Comparison of ENCODE assay signal across 10 mouse cellular contexts in the genomic region with DNA sequence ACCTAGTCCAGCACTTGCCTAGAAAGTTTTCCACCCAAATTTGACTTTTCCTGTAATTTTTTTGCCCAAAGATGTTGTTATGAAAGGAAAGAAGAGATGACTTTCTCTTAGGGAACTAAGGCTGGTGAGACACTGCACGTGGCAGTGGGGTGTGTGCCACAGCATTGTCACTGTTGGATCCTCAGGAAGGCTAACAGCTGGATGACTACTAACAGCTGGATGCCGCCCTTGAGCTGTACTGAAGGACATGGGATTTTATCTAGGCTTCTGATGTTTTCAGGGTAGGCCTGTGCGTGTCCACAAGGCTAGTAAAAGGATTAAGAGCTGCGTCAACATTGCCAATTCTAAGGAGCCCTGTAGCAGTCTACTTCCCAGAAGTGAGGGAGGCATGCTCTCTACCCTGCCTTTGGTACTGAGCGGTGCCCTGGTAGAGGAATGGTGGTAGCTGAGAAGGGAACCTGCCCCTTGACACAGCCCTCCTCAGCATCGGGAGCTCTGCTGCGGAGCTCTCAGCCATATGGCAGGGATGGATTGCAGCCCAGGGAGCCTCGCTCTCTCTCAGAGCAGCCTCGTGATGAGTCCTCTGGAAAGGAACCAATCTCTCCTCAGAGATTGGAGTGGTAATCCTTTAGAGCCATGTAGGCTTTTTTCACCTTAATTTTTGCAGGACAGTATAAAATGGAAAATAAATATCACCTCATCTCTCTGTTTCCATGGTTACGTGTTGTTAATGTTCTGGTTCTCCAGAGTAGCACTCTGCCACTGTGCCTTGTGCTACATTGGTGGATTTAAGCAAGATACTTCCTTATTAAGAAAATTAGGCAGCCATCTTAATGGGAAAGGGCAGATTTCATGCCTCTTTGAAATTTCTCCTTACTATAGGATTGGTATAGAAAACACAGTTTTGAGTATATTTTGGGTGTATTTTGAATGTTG. TPM values are rescaled to one million over a fixed set of nuclear protein-coding genes. Genes with fewer than 3 reads are reported as not detected.
DNase-seq lines count a peak whose midpoint lies in the region; ATAC-seq and TF ChIP-seq lines count a peak whose summit lies in the region.
"Had no signal": no experiment of that assay in that cellular context is flagged by ENCODE, and none has a peak within 500 bp of the region (broad histone marks: within the 10 kb centered on the region; RNA-seq: fewer than 3 reads in every experiment).

No protein-coding gene starts in this region.

- H3K36me3 ChIP-seq in hindbrain, postnatal 0 days (ENCODE audit: insufficient read depth, low read length) = peaks cover 16% of the 10 kb centered on the region
- H3K36me3 ChIP-seq in midbrain, embryonic 15.5 days (replicated peaks) = peaks cover under 1% of the 10 kb centered on the region; the same call in 1 of the 2 replicates
- peaks cover 56% of the 10 kb centered on the region for H3K36me3 ChIP-seq in intestine, postnatal 0 days (ENCODE audit: control insufficient read depth, insufficient read depth)

- TF ChIP-seq CTCF in hindbrain, postnatal 0 days (IDR thresholded peaks at IDR 0.05; ENCODE audit: low read depth) = no peak
- no peak for TF ChIP-seq CTCF in intestine, postnatal 0 days (IDR thresholded peaks at IDR 0.05; ENCODE audit: low read depth)

- 45% methylated on average over 10 of the region's 10 CpGs for WGBS in hindbrain, postnatal 0 days
- 58% methylated on average over 10 of the region's 10 CpGs for WGBS in midbrain, embryonic 15.5 days
- 73% methylated on average over 10 of the region's 10 CpGs for WGBS in intestine, postnatal 0 days

- ATAC-seq in hindbrain, postnatal 0 days = peak; percentile 76
- ATAC-seq in midbrain, embryonic 15.5 days (replicated peaks) = peak; percentile 56; the same call in 1 of the 2 replicates
- no peak for ATAC-seq in intestine, postnatal 0 days
- ATAC-seq in granulocyte monocyte progenitor cell, adult 5-6 weeks (replicated peaks; ENCODE audit: poor library complexity, severe bottlenecking) = no peak

- no peaks in the 10 kb centered on the region for H3K9me3 ChIP-seq in hindbrain, postnatal 0 days (ENCODE audit: low read length)
- H3K9me3 ChIP-seq in midbrain, embryonic 15.5 days = no peaks in the 10 kb centered on the region
- no peaks in the 10 kb centered on the region for H3K9me3 ChIP-seq in intestine, postnatal 0 days (ENCODE audit: control insufficient read depth)

- H3K27me3 ChIP-seq in hindbrain, postnatal 0 days (ENCODE audit: insufficient read depth, low read length) = no peaks in the 10 kb centered on the region
- no peaks in the 10 kb centered on the region for H3K27me3 ChIP-seq in midbrain, embryonic 15.5 days (replicated peaks)
- H3K27me3 ChIP-seq in intestine, postnatal 0 days (replicated peaks; ENCODE audit: control insufficient read depth, insufficient read depth, low read length) = no peaks in the 10 kb centered on the region

- peak; percentile 47 to 60 for DNase-seq in frontal cortex, postnatal 36 days (ENCODE audit: low spot score in 2 of 2)
- DNase-seq in frontal cortex, postnatal 10 days (ENCODE audit: low spot score in 2 of 2) = no peak
- peak; percentile 31 for DNase-seq in adrenal gland, postnatal 10 days
- peak; percentile 67 for DNase-seq in hindbrain, postnatal 0 days (ENCODE audit: low spot score)
- DNase-seq in heart, adult 18-20 months = no peak
- DNase-seq: lung, adult 18-20 months; retina, postnatal 1 day had no signal

- no peak overlapping the region for H3K4me3 ChIP-seq in hindbrain, postnatal 0 days (ENCODE audit: low read length)
- no peak overlapping the region for H3K4me3 ChIP-seq in midbrain, embryonic 15.5 days
- no peak overlapping the region for H3K4me3 ChIP-seq in intestine, postnatal 0 days (ENCODE audit: low read depth, low read length)

- peak overlapping the region; percentile 68 for H3K27ac ChIP-seq in hindbrain, postnatal 0 days
- peak overlapping the region; percentile 74 for H3K27ac ChIP-seq in midbrain, embryonic 15.5 days
- H3K27ac ChIP-seq in intestine, postnatal 0 days (ENCODE audit: low read depth, low read length) = no peak overlapping the region

- peaks cover 5% of the 10 kb centered on the region; the same call in 1 of the 2 replicates for H3K4me1 ChIP-seq in hindbrain, postnatal 0 days (ENCODE audit: insufficient read depth, low read length)
- peaks cover 10% of the 10 kb centered on the region for H3K4me1 ChIP-seq in midbrain, embryonic 15.5 days
- H3K4me1 ChIP-seq in intestine, postnatal 0 days (replicated peaks; ENCODE audit: control insufficient read depth, insufficient read depth, low read length) = no peaks in the 10 kb centered on the region

- H3K9ac ChIP-seq in hindbrain, postnatal 0 days (replicated peaks; ENCODE audit: low read length) = no peak overlapping the region
- H3K9ac ChIP-seq in midbrain, embryonic 15.5 days = no peak overlapping the region
- H3K9ac ChIP-seq in intestine, postnatal 0 days (ENCODE audit: low read depth, low read length) = no peak overlapping the region

- no peak overlapping the region for H3K4me2 ChIP-seq in hindbrain, postnatal 0 days (ENCODE audit: low read depth, low read length)
- H3K4me2 ChIP-seq in midbrain, embryonic 15.5 days = no peak overlapping the region
- no peak overlapping the region for H3K4me2 ChIP-seq in intestine, postnatal 0 days (replicated peaks; ENCODE audit: low read depth)

RNA-seq across cellular contexts. Expression of a gene that starts 7.9 kb away (rescaled TPM):
- total RNA-seq in adrenal gland, postnatal 10 days (2021) = 10 to 100 TPM; 52.4 to 99.0 TPM
- 69.1 and 71.5 TPM in 2 replicates for total RNA-seq in hindbrain, postnatal 0 days (2014; rRNA removed)
- polyA plus RNA-seq in hindbrain, postnatal 0 days (2015; fragmentation: Nextera tagmentation; extraction: Ambion mirVana) = 106 and 116 TPM in 2 replicates
- polyA plus RNA-seq in midbrain, embryonic 15.5 days (2015; fragmentation: Nextera tagmentation; extraction: Ambion mirVana) = 109 and 116 TPM in 2 replicates
- 68.9 and 70.4 TPM in 2 replicates for polyA plus RNA-seq in intestine, postnatal 0 days (2015; fragmentation: Nextera tagmentation; extraction: Ambion mirVana)
- total RNA-seq in heart, adult 18-20 months (2021) = 10 to 100 TPM; 55.9 to 65.9 TPM
- total RNA-seq in granulocyte monocyte progenitor cell, adult 5-6 weeks (2014; fragmentation: Nextera tagmentation) = 33.2 and 69.7 TPM in 2 replicates
- total RNA-seq in granulocyte monocyte progenitor cell, adult 5-6 weeks (2017) = 144 and 178 TPM in 2 replicates

RNA-seq across cellular contexts. Expression of a gene that starts 48.5 kb away (rescaled TPM):
- total RNA-seq in adrenal gland, postnatal 10 days (2021) = 10 to 100 TPM; 12.7 to 17.2 TPM
- 9.7 and 14.4 TPM in 2 replicates for total RNA-seq in hindbrain, postnatal 0 days (2014; rRNA removed)
- polyA plus RNA-seq in hindbrain, postnatal 0 days (2015; fragmentation: Nextera tagmentation; extraction: Ambion mirVana) = 9.8 and 11.3 TPM in 2 replicates
- 9.3 and 10.4 TPM in 2 replicates for polyA plus RNA-seq in midbrain, embryonic 15.5 days (2015; fragmentation: Nextera tagmentation; extraction: Ambion mirVana)
- 5.9 and 6.6 TPM in 2 replicates for polyA plus RNA-seq in intestine, postnatal 0 days (2015; fragmentation: Nextera tagmentation; extraction: Ambion mirVana)
- total RNA-seq in heart, adult 18-20 months (2021) = 10 to 100 TPM; 12.2 to 12.3 TPM
- total RNA-seq in granulocyte monocyte progenitor cell, adult 5-6 weeks (2014; fragmentation: Nextera tagmentation) = 22.8 and 23.7 TPM in 2 replicates
- total RNA-seq in granulocyte monocyte progenitor cell, adult 5-6 weeks (2017) = 7.8 and 8.9 TPM in 2 replicates

RNA-seq across cellular contexts. Expression of a gene that starts 53.6 kb away (rescaled TPM):
- total RNA-seq in adrenal gland, postnatal 10 days (2021) = 1 to 10 TPM; 2.3 to 4.6 TPM
- 2.6 and 5.0 TPM in 2 replicates for total RNA-seq in hindbrain, postnatal 0 days (2014; rRNA removed)
- 1.2 and 1.9 TPM in 2 replicates for polyA plus RNA-seq in hindbrain, postnatal 0 days (2015; fragmentation: Nextera tagmentation; extraction: Ambion mirVana)
- polyA plus RNA-seq in midbrain, embryonic 15.5 days (2015; fragmentation: Nextera tagmentation; extraction: Ambion mirVana) = 1.8 and 2.2 TPM in 2 replicates
- 0.81 and 0.82 TPM in 2 replicates for polyA plus RNA-seq in intestine, postnatal 0 days (2015; fragmentation: Nextera tagmentation; extraction: Ambion mirVana)
- under 1 TPM; 0.35 to 0.87 TPM for total RNA-seq in heart, adult 18-20 months (2021)
- 2.7 and 5.4 TPM in 2 replicates for total RNA-seq in granulocyte monocyte progenitor cell, adult 5-6 weeks (2014; fragmentation: Nextera tagmentation)
- total RNA-seq in granulocyte monocyte progenitor cell, adult 5-6 weeks (2017) = 5.2 and 6.1 TPM in 2 replicates

RNA-seq across cellular contexts. Expression of a gene that starts 53.7 kb away (rescaled TPM):
- total RNA-seq in adrenal gland, postnatal 10 days (2021) = 10 to 100 TPM; 43.1 to 50.7 TPM
- 22.2 and 29.4 TPM in 2 replicates for total RNA-seq in hindbrain, postnatal 0 days (2014; rRNA removed)
- polyA plus RNA-seq in hindbrain, postnatal 0 days (2015; fragmentation: Nextera tagmentation; extraction: Ambion mirVana) = 71.3 and 73.8 TPM in 2 replicates
- polyA plus RNA-seq in midbrain, embryonic 15.5 days (2015; fragmentation: Nextera tagmentation; extraction: Ambion mirVana) = 85.6 and 88.0 TPM in 2 replicates
- 26.7 and 29.1 TPM in 2 replicates for polyA plus RNA-seq in intestine, postnatal 0 days (2015; fragmentation: Nextera tagmentation; extraction: Ambion mirVana)
- 10 to 100 TPM; 18.6 to 21.9 TPM for total RNA-seq in heart, adult 18-20 months (2021)
- 42.3 and 44.2 TPM in 2 replicates for total RNA-seq in granulocyte monocyte progenitor cell, adult 5-6 weeks (2014; fragmentation: Nextera tagmentation)
- 34.7 and 48.5 TPM in 2 replicates for total RNA-seq in granulocyte monocyte progenitor cell, adult 5-6 weeks (2017)

Comparison
In these comparisons a context has a peak if more than half of its experiments do, and no peak if none do; other contexts are left out.
1. DNase-seq: peak in frontal cortex, postnatal 36 days (2 of 2), adrenal gland, postnatal 10 days (single experiment) and hindbrain, postnatal 0 days (single experiment); none in frontal cortex, postnatal 10 days (0 of 2) and heart, adult 18-20 months (0 of 2).
2. ATAC-seq: peak in hindbrain, postnatal 0 days (single experiment) and midbrain, embryonic 15.5 days (single experiment); none in intestine, postnatal 0 days (single experiment) and granulocyte monocyte progenitor cell, adult 5-6 weeks (single experiment).